Mouse (Mus musculus) erythroblast, embryonic 14.5 days (primary cell): ENCODE measurements around the gene Trp53i11.

Experiments used
- GATA1 ChIP-seq: IDR thresholded peaks from 2 replicates; pipeline ENCODE4 v1.6.1; 2012; ENCODE audit warnings: low read length, inconsistent platforms, mixed read lengths
- TAL1 ChIP-seq: IDR thresholded peaks from 3 replicates; pipeline ENCODE4 v1.6.1; 2012; ENCODE audit warnings: low read length, inconsistent platforms, mixed read lengths

DNA sequence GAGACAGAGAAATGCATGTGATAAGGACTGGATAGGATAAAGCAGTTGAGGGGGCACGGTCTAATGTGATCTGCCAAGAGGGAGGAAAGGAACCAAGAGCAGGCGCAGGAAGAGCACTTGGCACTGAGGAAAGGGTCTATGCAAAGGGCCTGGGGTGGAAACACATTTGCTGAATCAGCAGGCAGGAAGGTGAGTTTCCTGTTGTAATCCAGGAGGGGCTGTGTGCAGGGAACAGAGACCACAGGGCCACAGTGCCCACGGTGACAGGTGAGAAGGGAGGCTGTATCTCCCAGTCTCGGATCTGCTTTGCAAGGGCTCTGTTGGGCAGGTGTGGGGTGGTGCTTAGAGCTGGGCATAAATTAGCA lies 9.1 kb upstream of the Trp53i11 start:
- TF ChIP-seq TAL1 (no peak), GATA1 (no peak)
